Mouse (Mus musculus): Measurements from ENCODE around the gene Sppl2c.

DNA sequence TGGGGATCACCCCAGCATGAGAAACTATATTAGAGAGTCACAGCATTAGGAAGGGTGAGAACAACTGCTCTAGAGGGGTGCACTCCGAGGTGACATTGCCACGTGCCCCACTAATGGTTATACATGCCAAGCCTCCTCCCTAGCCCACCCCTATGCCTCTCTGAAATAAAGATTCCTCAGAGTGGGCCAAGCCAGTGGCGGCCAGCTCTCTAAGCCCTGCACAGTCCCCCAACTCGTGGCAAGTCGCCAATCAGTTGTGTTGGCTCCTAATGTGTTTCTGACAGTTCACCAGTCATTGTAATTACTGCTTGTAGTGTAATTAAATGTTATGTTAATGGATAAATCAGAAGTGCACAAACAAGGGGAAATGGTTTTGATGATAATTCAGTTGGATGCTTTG lies 6.3 kb upstream of the Sppl2c start:
- no peak for TF ChIP-seq CTCF (IDR thresholded peaks at IDR 0.05)
- no peak for TF ChIP-seq EP300 (IDR thresholded peaks at IDR 0.05)

Data from lung, postnatal 0 days (tissue).